Mouse (Mus musculus) right cerebral cortex, postnatal 25 days (tissue): Measurements from ENCODE around the gene Dalrd3.
A peak's percentile ranks its signal among the peaks of the same experiment; 100 is the strongest.
"Not testable (repeated sequence)": the region's sequence is repeated elsewhere in the genome, so short reads cannot be mapped to it uniquely, and the experiment has no call there.

Experiments used
- DNase-seq: peaks from one replicate; pipeline ENCODE4 v3.0.0; 2022

The Dalrd3 gene

GRCm38 (mm10) chr9:108573774-108574690 lies 4.3 kb downstream of the Dalrd3 start:
- DNase-seq: no peak

GRCm38 (mm10) chr9:108574921-108575320 lies 5.2 kb downstream of the Dalrd3 start:
- no peak for DNase-seq

GRCm38 (mm10) chr9:108575321-108576297 lies 5.9 kb downstream of the Dalrd3 start:
- no peak for DNase-seq

- no peak for DNase-seq
Measured at GRCm38 (mm10) chr9:108577025-108577424, 7.3 kb downstream of the Dalrd3 start.

GRCm38 (mm10) chr9:108577934-108578544 lies 8.4 kb downstream of the Dalrd3 start:
- DNase-seq: no peak

- peak; percentile 90 for DNase-seq
Measured at GRCm38 (mm10) chr9:108578545-108579343, 9.1 kb downstream of the Dalrd3 start, which contains the start of gene Wdr6. Gene Wdr6, minus strand, starts transcription at chr9:108578739.

- no peak for DNase-seq
Measured at GRCm38 (mm10) chr9:108579344-108579690, 9.6 kb downstream of the Dalrd3 start.

GRCm38 (mm10) chr9:108587571-108588180 lies 18.0 kb downstream of the Dalrd3 start:
- peak; percentile 85 for DNase-seq

GRCm38 (mm10) chr9:108589229-108589628 lies 19.5 kb downstream of the Dalrd3 start:
- DNase-seq: no peak

- DNase-seq: no peak
Measured at GRCm38 (mm10) chr9:108591462-108591861, 21.8 kb downstream of the Dalrd3 start.

- no peak for DNase-seq
Measured at GRCm38 (mm10) chr9:108594354-108594753, 24.7 kb downstream of the Dalrd3 start.

- peak; percentile 86 for DNase-seq
Measured at GRCm38 (mm10) chr9:108596998-108597764, 27.5 kb downstream of the Dalrd3 start, which contains the start of gene P4htm. Gene P4htm, minus strand, starts transcription at chr9:108597667.

- DNase-seq: no peak
Measured at GRCm38 (mm10) chr9:108599021-108599566, 29.4 kb downstream of the Dalrd3 start.

- no peak for DNase-seq
Measured at GRCm38 (mm10) chr9:108600011-108600410, 30.3 kb downstream of the Dalrd3 start.

GRCm38 (mm10) chr9:108601986-108602385 lies 32.3 kb downstream of the Dalrd3 start:
- DNase-seq: no peak

GRCm38 (mm10) chr9:108607929-108608328 lies 38.2 kb downstream of the Dalrd3 start:
- DNase-seq: not testable (repeated sequence)

- no peak for DNase-seq
Measured at GRCm38 (mm10) chr9:108608889-108609288, 39.2 kb downstream of the Dalrd3 start.

GRCm38 (mm10) chr9:108611488-108611887 lies 41.8 kb downstream of the Dalrd3 start:
- DNase-seq: no peak

GRCm38 (mm10) chr9:108617301-108617700 lies 47.6 kb downstream of the Dalrd3 start:
- DNase-seq: no peak
